Mouse (Mus musculus) midbrain, embryonic 14.5 days (tissue): ENCODE measurements around the gene Utp4. TPM values are rescaled to one million over a fixed set of nuclear protein-coding genes. Genes with fewer than 3 reads are reported as not detected.

Experiments
- ATAC-seq: fragments of 200-750 bp; cut with Nextera tagmentation; 2 replicates; pipeline ENCODE4 v1.8.0; 2017; ENCODE audit warnings: moderate number of reproducible peaks, moderate library complexity; ENCODE audit not compliant: low FRiP score, low TSS enrichment
- DNase-seq: peaks from one replicate; pipeline ENCODE4 v3.0.0-alpha.2; 2015
- H3K27ac ChIP-seq: fragments of 300-500 bp; sonication (generic); replicated peaks from 2 replicates; pipeline ENCODE4 v1.5.1; 2014; ENCODE audit warnings: mild to moderate bottlenecking, low read depth, low read length, moderate library complexity
- H3K27me3 ChIP-seq: fragments of 300-500 bp; sonication (generic); 2 replicates; pipeline ENCODE4 v1.6.1; 2014; ENCODE audit warnings: low read length, control low read depth, mixed read lengths; ENCODE audit not compliant: control insufficient read depth, insufficient read depth
- H3K36me3 ChIP-seq: fragments of 300-500 bp; sonication (generic); 2 replicates; pipeline ENCODE4 v1.6.1; 2014; ENCODE audit warnings: low read length, control low read depth; ENCODE audit not compliant: control insufficient read depth, insufficient read depth
- H3K4me1 ChIP-seq: fragments of 300-500 bp; sonication (generic); 2 replicates; pipeline ENCODE4 v1.6.1; 2014; ENCODE audit warnings: mild to moderate bottlenecking, antibody characterized with exemption, low read length, control low read depth; ENCODE audit not compliant: control insufficient read depth, insufficient read depth
- H3K4me2 ChIP-seq: fragments of 300-500 bp; sonication (generic); 2 replicates; pipeline ENCODE4 v1.6.1; 2014; ENCODE audit warnings: mild to moderate bottlenecking, low read length, moderate library complexity
- H3K4me3 ChIP-seq: fragments of 300-500 bp; sonication (generic); replicated peaks from 2 replicates; pipeline ENCODE4 v1.5.1; 2014; ENCODE audit warnings: low read depth, low read length
- H3K9ac ChIP-seq: fragments of 300-500 bp; sonication (generic); replicated peaks from 2 replicates; pipeline ENCODE4 v1.6.1; 2014; ENCODE audit warnings: mild to moderate bottlenecking, low read length, moderate library complexity
- H3K9me3 ChIP-seq: fragments of 300-500 bp; sonication (generic); 2 replicates; pipeline ENCODE4 v1.6.1; 2016; ENCODE audit warnings: low read length, control low read depth, mixed read lengths; ENCODE audit not compliant: control insufficient read depth
- WGBS: fragments of 180-500 bp; shearing (Covaris S2); extraction: QIAGEN DNeasy Blood & Tissue Kit; methylation state at CpG from one replicate; pipeline ENCODE4 v1.1.7; 2014; 5-methylcytosine and 5-hydroxymethylcytosine counted together
- polyA plus RNA-seq: library from polyadenylated mRNA; unstranded; fragments of >200 nt; fragmentation: Nextera tagmentation; extraction: Ambion mirVana; gene quantifications from 2 replicates; pipeline ENCODE4 v1.2.1, GENCODE M21; 2014

The Utp4 gene
- polyA plus RNA-seq, 1 experiment from 2014 or later, result 44.8 TPM

DNA sequence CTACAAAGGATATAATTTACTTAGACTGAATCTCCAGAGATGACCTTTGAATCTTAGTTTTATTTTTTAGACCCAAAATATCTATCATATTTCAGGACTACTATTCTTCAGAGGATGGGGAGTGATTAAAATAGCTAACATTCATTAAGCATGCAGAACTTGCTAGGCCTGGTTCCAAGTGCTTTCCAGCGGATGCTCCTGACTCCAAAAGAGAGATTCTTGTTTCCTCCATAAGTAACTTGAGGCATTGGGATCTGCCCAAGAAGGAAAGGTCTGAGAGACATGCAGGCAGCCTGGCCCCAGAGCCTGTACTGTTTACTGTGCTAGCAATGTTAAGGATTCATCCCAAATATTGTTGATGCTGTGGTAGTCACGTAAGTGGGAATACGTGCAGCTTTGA lies 68.9 kb downstream of the Utp4 start:
- Histone ChIP-seq H3K4me2 (no peak overlapping the region), H3K27me3 (no peaks in the 10 kb centered on the region), H3K36me3 (no peaks in the 10 kb centered on the region), H3K9ac (no peak overlapping the region), H3K27ac (no peak overlapping the region), H3K4me1 (no peaks in the 10 kb centered on the region), H3K4me3 (no peak overlapping the region), H3K9me3 (no peaks in the 10 kb centered on the region)
- 91% methylated on average over 3 of the region's 3 CpGs for WGBS
- ATAC-seq, result no peak
- no peak for DNase-seq

- DNase-seq, result no peak
- H3K9me3 ChIP-seq, result no peaks in the 10 kb centered on the region
- 29% methylated on average over 6 of the region's 6 CpGs for WGBS
- ATAC-seq, result no peak
- H3K4me2 ChIP-seq, result no peak overlapping the region
- no peaks in the 10 kb centered on the region for H3K36me3 ChIP-seq
- H3K27me3 ChIP-seq, result no peaks in the 10 kb centered on the region
- H3K4me1 ChIP-seq, result no peaks in the 10 kb centered on the region
- H3K9ac ChIP-seq, result no peak overlapping the region
- no peak overlapping the region for H3K27ac ChIP-seq
- H3K4me3 ChIP-seq, result no peak overlapping the region
Observed at GRCm38 (mm10) chr8:106963365-106963764, 69.9 kb downstream of the Utp4 start.

GRCm38 (mm10) chr8:106964573-106964972 lies 71.1 kb downstream of the Utp4 start:
- Histone ChIP-seq H3K4me3 (no peak overlapping the region), H3K9ac (no peak overlapping the region), H3K9me3 (no peaks in the 10 kb centered on the region), H3K4me2 (no peak overlapping the region), H3K27ac (no peak overlapping the region), H3K27me3 (no peaks in the 10 kb centered on the region), H3K4me1 (no peaks in the 10 kb centered on the region), H3K36me3 (no peaks in the 10 kb centered on the region)
- DNase-seq (no peak), ATAC-seq (no peak)
- 89% methylated on average over 4 of the region's 4 CpGs for whole genome bisulfite sequencing

DNA sequence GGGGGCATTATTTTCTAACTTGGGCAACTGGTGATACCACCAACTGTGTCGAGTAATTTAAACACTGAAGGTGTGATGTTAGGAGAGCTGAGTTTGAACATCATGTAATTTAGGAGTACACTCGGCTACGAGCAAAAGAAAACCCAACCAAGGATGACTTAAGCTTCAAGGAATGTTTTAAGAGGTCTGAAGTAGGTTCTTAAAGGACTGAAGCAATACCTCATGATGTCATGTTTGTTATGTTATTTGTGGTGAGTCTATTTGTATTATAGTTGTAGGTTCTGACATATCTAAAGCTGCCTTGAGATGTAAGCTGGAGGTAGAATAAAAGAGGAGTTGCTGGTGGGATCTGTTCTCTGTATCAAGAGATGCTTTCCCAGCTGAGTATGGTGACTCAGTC lies 76.5 kb downstream of the Utp4 start:
- ATAC-seq (no peak), DNase-seq (no peak)
- Histone ChIP-seq H3K36me3 (no peaks in the 10 kb centered on the region), H3K4me3 (no peak overlapping the region), H3K4me1 (no peaks in the 10 kb centered on the region), H3K27me3 (no peaks in the 10 kb centered on the region), H3K9me3 (no peaks in the 10 kb centered on the region), H3K9ac (no peak overlapping the region), H3K4me2 (no peak overlapping the region), H3K27ac (no peak overlapping the region)
- 94% methylated on average over 3 of the region's 3 CpGs for WGBS

- H3K4me3 ChIP-seq, result no peak overlapping the region
- H3K9ac ChIP-seq, result no peak overlapping the region
- DNase-seq, result no peak
- ATAC-seq, result no peak
- no peaks in the 10 kb centered on the region for H3K9me3 ChIP-seq
- H3K4me2 ChIP-seq, result no peak overlapping the region
- WGBS, result 87% methylated on average over 5 of the region's 5 CpGs
- H3K27ac ChIP-seq, result no peak overlapping the region
- no peaks in the 10 kb centered on the region for H3K4me1 ChIP-seq
- H3K36me3 ChIP-seq, result no peaks in the 10 kb centered on the region
- no peaks in the 10 kb centered on the region for H3K27me3 ChIP-seq
Observed at GRCm38 (mm10) chr8:106971916-106972315, 78.5 kb downstream of the Utp4 start.

Other genes with a start within 250 kb of the Utp4 start
- 3.7 and 5.6 TPM in 2 replicates for gene Tango6, start 210.6 kb upstream of the Utp4 start, polyA plus RNA-seq
- 0.70 and 1.8 TPM in 2 replicates for gene Has3, start 23.4 kb upstream of the Utp4 start, polyA plus RNA-seq
- gene Sntb2, start 42.1 kb downstream of the Utp4 start, polyA plus RNA-seq, result 3.5 and 3.9 TPM in 2 replicates
- gene Vps4a, start 137.6 kb downstream of the Utp4 start, polyA plus RNA-seq, result 152 and 153 TPM in 2 replicates
- gene Pdf, start 155.0 kb downstream of the Utp4 start, polyA plus RNA-seq, result 29.1 and 33.0 TPM in 2 replicates
- 36.1 and 41.4 TPM in 2 replicates for gene Cog8, start 163.1 kb downstream of the Utp4 start, polyA plus RNA-seq
- 73.3 and 78.7 TPM in 2 replicates for gene Nip7, start 163.2 kb downstream of the Utp4 start, polyA plus RNA-seq
- not detected in 2 replicates for gene Tmed6, start 172.0 kb downstream of the Utp4 start, polyA plus RNA-seq
- gene Terf2, start 202.9 kb downstream of the Utp4 start, polyA plus RNA-seq, result 23.3 and 27.6 TPM in 2 replicates